Mouse (Mus musculus): ENCODE data around the gene Dynlt1f.
"Not testable (repeated sequence)": the region's sequence is repeated elsewhere in the genome, so short reads cannot be mapped to it uniquely, and the experiment has no call there.

Dynlt1f gene

GRCm38 (mm10) chr17:6655567-6656281 lies at the start of gene Dynlt1f:
Gene Dynlt1f, minus strand, starts transcription at chr17:6655900.
- DNase-seq (ENCODE audit: low read depth, low spot score), result not testable (repeated sequence)

GRCm38 (mm10) chr17:6703381-6704270 lies 47.9 kb upstream of the Dynlt1f start:
- DNase-seq (ENCODE audit: low read depth, low spot score), result not testable (repeated sequence)

GRCm38 (mm10) chr17:6702625-6703221 lies 47.0 kb upstream of the Dynlt1f start:
- DNase-seq (ENCODE audit: low read depth, low spot score), result not testable (repeated sequence)

GRCm38 (mm10) chr17:6700077-6700476 lies 44.4 kb upstream of the Dynlt1f start:
- DNase-seq (ENCODE audit: low read depth, low spot score), result not testable (repeated sequence)

- DNase-seq (ENCODE audit: low read depth, low spot score), result not testable (repeated sequence)
Measured at GRCm38 (mm10) chr17:6699502-6699901, 43.8 kb upstream of the Dynlt1f start.

- DNase-seq (ENCODE audit: low read depth, low spot score), result not testable (repeated sequence)
Measured at GRCm38 (mm10) chr17:6697224-6697775, 41.6 kb upstream of the Dynlt1f start.

GRCm38 (mm10) chr17:6696521-6696920 lies 40.8 kb upstream of the Dynlt1f start:
- DNase-seq (ENCODE audit: low read depth, low spot score), result not testable (repeated sequence)

GRCm38 (mm10) chr17:6695712-6696111 lies 40.0 kb upstream of the Dynlt1f start:
- DNase-seq (ENCODE audit: low read depth, low spot score), result not testable (repeated sequence)

- DNase-seq (ENCODE audit: low read depth, low spot score), result peak; percentile 36
Measured at GRCm38 (mm10) chr17:6691596-6691995, 35.9 kb upstream of the Dynlt1f start.

GRCm38 (mm10) chr17:6689344-6689743 lies 33.6 kb upstream of the Dynlt1f start:
- not testable (repeated sequence) for DNase-seq (ENCODE audit: low read depth, low spot score)

GRCm38 (mm10) chr17:6686299-6686971 lies 30.7 kb upstream of the Dynlt1f start:
- DNase-seq (ENCODE audit: low read depth, low spot score), result not testable (repeated sequence)

- DNase-seq (ENCODE audit: low read depth, low spot score), result not testable (repeated sequence)
Measured at GRCm38 (mm10) chr17:6685288-6685818, 29.7 kb upstream of the Dynlt1f start.

GRCm38 (mm10) chr17:6684464-6685287 lies 29.0 kb upstream of the Dynlt1f start:
- not testable (repeated sequence) for DNase-seq (ENCODE audit: low read depth, low spot score)

- not testable (repeated sequence) for DNase-seq (ENCODE audit: low read depth, low spot score)
Measured at GRCm38 (mm10) chr17:6683702-6684101, 28.0 kb upstream of the Dynlt1f start.

- DNase-seq (ENCODE audit: low read depth, low spot score), result not testable (repeated sequence)
Measured at GRCm38 (mm10) chr17:6681721-6682120, 26.0 kb upstream of the Dynlt1f start.

- DNase-seq (ENCODE audit: low read depth, low spot score), result not testable (repeated sequence)
Measured at GRCm38 (mm10) chr17:6678063-6678462, 22.4 kb upstream of the Dynlt1f start.

- not testable (repeated sequence) for DNase-seq (ENCODE audit: low read depth, low spot score)
Measured at GRCm38 (mm10) chr17:6674297-6674696, 18.6 kb upstream of the Dynlt1f start.

GRCm38 (mm10) chr17:6668522-6668921 lies 12.8 kb upstream of the Dynlt1f start:
- not testable (repeated sequence) for DNase-seq (ENCODE audit: low read depth, low spot score)

- not testable (repeated sequence) for DNase-seq (ENCODE audit: low read depth, low spot score)
Measured at GRCm38 (mm10) chr17:6665389-6665788, 9.7 kb upstream of the Dynlt1f start.

GRCm38 (mm10) chr17:6662840-6663239 lies 7.1 kb upstream of the Dynlt1f start:
- DNase-seq (ENCODE audit: low read depth, low spot score), result not testable (repeated sequence)
